Mouse (Mus musculus): ENCODE data around the gene Ubox5. TPM values are rescaled to one million over a fixed set of nuclear protein-coding genes. Genes with fewer than 3 reads are reported as not detected.

Ubox5 gene
- polyA plus RNA-seq, 1 experiment from 2014 or later = 16.6 TPM

- 65% methylated on average over 3 of the region's 3 CpGs for WGBS
- Histone ChIP-seq H3K36me3 (ENCODE audit: control insufficient read depth, insufficient read depth, low read length) (peaks cover 5% of the 10 kb centered on the region; the same call in 1 of the 2 replicates), H3K4me3 (ENCODE audit: low read depth, low read length) (no peak overlapping the region; the same call in 1 of the 2 replicates), H3K9me3 (ENCODE audit: control insufficient read depth, low read length) (no peaks in the 10 kb centered on the region), H3K4me2 (peak overlapping the region; percentile 90), H3K4me1 (ENCODE audit: control insufficient read depth, insufficient read depth, low read length) (peaks cover 16% of the 10 kb centered on the region), H3K9ac (ENCODE audit: low read length) (no peak overlapping the region), H3K27me3 (ENCODE audit: control insufficient read depth, insufficient read depth, low read length) (no peaks in the 10 kb centered on the region; the same call in none of the 2 replicates), H3K27ac (ENCODE audit: low read depth, low read length) (no peak overlapping the region)
- no peak for ATAC-seq (ENCODE audit: low FRiP score)
- DNase-seq (ENCODE audit: low spot score, missing footprints) = peak; percentile 84
Measured at GRCm38 (mm10) chr2:130628424-130628823, 1.4 kb downstream of the Ubox5 start.

GRCm38 (mm10) chr2:130618972-130619371 lies 10.9 kb downstream of the Ubox5 start:
- Histone ChIP-seq H3K36me3 (ENCODE audit: control insufficient read depth, insufficient read depth, low read length) (peaks cover 21% of the 10 kb centered on the region), H3K9ac (ENCODE audit: low read length) (no peak overlapping the region), H3K4me2 (no peak overlapping the region), H3K4me3 (ENCODE audit: low read depth, low read length) (no peak overlapping the region), H3K9me3 (ENCODE audit: control insufficient read depth, low read length) (no peaks in the 10 kb centered on the region), H3K27me3 (ENCODE audit: control insufficient read depth, insufficient read depth, low read length) (no peaks in the 10 kb centered on the region), H3K27ac (ENCODE audit: low read depth, low read length) (no peak overlapping the region), H3K4me1 (ENCODE audit: control insufficient read depth, insufficient read depth, low read length) (no peaks in the 10 kb centered on the region)
- 98% methylated on average over 7 of the region's 7 CpGs for WGBS
- ATAC-seq (ENCODE audit: low FRiP score) (no peak), DNase-seq (ENCODE audit: low spot score, missing footprints) (no peak)

- DNase-seq (ENCODE audit: low spot score, missing footprints) (no peak), ATAC-seq (ENCODE audit: low FRiP score) (no peak)
- Histone ChIP-seq H3K27me3 (ENCODE audit: control insufficient read depth, insufficient read depth, low read length) (no peaks in the 10 kb centered on the region), H3K27ac (ENCODE audit: low read depth, low read length) (no peak overlapping the region), H3K4me2 (no peak overlapping the region), H3K36me3 (ENCODE audit: control insufficient read depth, insufficient read depth, low read length) (peaks cover 13% of the 10 kb centered on the region), H3K9me3 (ENCODE audit: control insufficient read depth, low read length) (no peaks in the 10 kb centered on the region), H3K4me1 (ENCODE audit: control insufficient read depth, insufficient read depth, low read length) (no peaks in the 10 kb centered on the region), H3K9ac (ENCODE audit: low read length) (no peak overlapping the region), H3K4me3 (ENCODE audit: low read depth, low read length) (no peak overlapping the region)
- WGBS = 63% methylated on average over 3 of the region's 3 CpGs
Measured at GRCm38 (mm10) chr2:130613091-130613490, 16.7 kb downstream of the Ubox5 start.

- Histone ChIP-seq H3K4me3 (ENCODE audit: low read depth, low read length) (no peak overlapping the region), H3K27ac (ENCODE audit: low read depth, low read length) (no peak overlapping the region), H3K4me2 (no peak overlapping the region), H3K4me1 (ENCODE audit: control insufficient read depth, insufficient read depth, low read length) (no peaks in the 10 kb centered on the region), H3K27me3 (ENCODE audit: control insufficient read depth, insufficient read depth, low read length) (no peaks in the 10 kb centered on the region), H3K9me3 (ENCODE audit: control insufficient read depth, low read length) (no peaks in the 10 kb centered on the region), H3K9ac (ENCODE audit: low read length) (no peak overlapping the region), H3K36me3 (ENCODE audit: control insufficient read depth, insufficient read depth, low read length) (peaks cover 6% of the 10 kb centered on the region)
- DNase-seq (ENCODE audit: low spot score, missing footprints) (no peak), ATAC-seq (ENCODE audit: low FRiP score) (no peak)
- WGBS = 86% methylated on average over 4 of the region's 4 CpGs
Measured at GRCm38 (mm10) chr2:130602195-130602594, 27.6 kb downstream of the Ubox5 start.

- peaks cover 6% of the 10 kb centered on the region for H3K36me3 ChIP-seq (ENCODE audit: control insufficient read depth, insufficient read depth, low read length)
- H3K27me3 ChIP-seq (ENCODE audit: control insufficient read depth, insufficient read depth, low read length) = no peaks in the 10 kb centered on the region
- no peaks in the 10 kb centered on the region for H3K9me3 ChIP-seq (ENCODE audit: control insufficient read depth, low read length)
- H3K4me1 ChIP-seq (ENCODE audit: control insufficient read depth, insufficient read depth, low read length) = no peaks in the 10 kb centered on the region
- no peak overlapping the region for H3K4me3 ChIP-seq (ENCODE audit: low read depth, low read length)
- WGBS = 77% methylated on average over 3 of the region's 3 CpGs
- DNase-seq (ENCODE audit: low spot score, missing footprints) (no peak), ATAC-seq (ENCODE audit: low FRiP score) (no peak)
- no peak overlapping the region for H3K9ac ChIP-seq (ENCODE audit: low read length)
- no peak overlapping the region for H3K27ac ChIP-seq (ENCODE audit: low read depth, low read length)
- no peak overlapping the region for H3K4me2 ChIP-seq
Measured at GRCm38 (mm10) chr2:130598399-130598798, 31.4 kb downstream of the Ubox5 start.

GRCm38 (mm10) chr2:130597601-130598010 lies 32.2 kb downstream of the Ubox5 start:
- Histone ChIP-seq H3K4me3 (ENCODE audit: low read depth, low read length) (no peak overlapping the region), H3K36me3 (ENCODE audit: control insufficient read depth, insufficient read depth, low read length) (peaks cover 6% of the 10 kb centered on the region), H3K4me2 (no peak overlapping the region), H3K27ac (ENCODE audit: low read depth, low read length) (no peak overlapping the region), H3K4me1 (ENCODE audit: control insufficient read depth, insufficient read depth, low read length) (no peaks in the 10 kb centered on the region), H3K9me3 (ENCODE audit: control insufficient read depth, low read length) (no peaks in the 10 kb centered on the region), H3K9ac (ENCODE audit: low read length) (no peak overlapping the region), H3K27me3 (ENCODE audit: control insufficient read depth, insufficient read depth, low read length) (no peaks in the 10 kb centered on the region)
- DNase-seq (ENCODE audit: low spot score, missing footprints) = no peak
- ATAC-seq (ENCODE audit: low FRiP score) = no peak
- 29% methylated on average over 1 of the region's 1 CpGs for WGBS

GRCm38 (mm10) chr2:130595596-130595995 lies 34.2 kb downstream of the Ubox5 start:
- peak; percentile 8 for DNase-seq (ENCODE audit: low spot score, missing footprints)
- WGBS = 85% methylated on average over 1 of the region's 1 CpGs
- Histone ChIP-seq H3K27me3 (ENCODE audit: control insufficient read depth, insufficient read depth, low read length) (no peaks in the 10 kb centered on the region), H3K4me3 (ENCODE audit: low read depth, low read length) (no peak overlapping the region), H3K4me1 (ENCODE audit: control insufficient read depth, insufficient read depth, low read length) (no peaks in the 10 kb centered on the region), H3K27ac (ENCODE audit: low read depth, low read length) (no peak overlapping the region), H3K9ac (ENCODE audit: low read length) (no peak overlapping the region), H3K9me3 (ENCODE audit: control insufficient read depth, low read length) (no peaks in the 10 kb centered on the region), H3K36me3 (ENCODE audit: control insufficient read depth, insufficient read depth, low read length) (peaks cover 7% of the 10 kb centered on the region), H3K4me2 (no peak overlapping the region)
- ATAC-seq (ENCODE audit: low FRiP score) = no peak

- ATAC-seq (ENCODE audit: low FRiP score) (no peak), DNase-seq (ENCODE audit: low spot score, missing footprints) (no peak)
- Histone ChIP-seq H3K9ac (ENCODE audit: low read length) (no peak overlapping the region), H3K4me2 (no peak overlapping the region), H3K4me1 (ENCODE audit: control insufficient read depth, insufficient read depth, low read length) (no peaks in the 10 kb centered on the region), H3K9me3 (ENCODE audit: control insufficient read depth, low read length) (no peaks in the 10 kb centered on the region), H3K27me3 (ENCODE audit: control insufficient read depth, insufficient read depth, low read length) (no peaks in the 10 kb centered on the region), H3K36me3 (ENCODE audit: control insufficient read depth, insufficient read depth, low read length) (peaks cover 6% of the 10 kb centered on the region; the same call in 1 of the 2 replicates), H3K4me3 (ENCODE audit: low read depth, low read length) (no peak overlapping the region), H3K27ac (ENCODE audit: low read depth, low read length) (no peak overlapping the region)
- WGBS = 83% methylated on average over 2 of the region's 2 CpGs
Measured at GRCm38 (mm10) chr2:130591016-130591415, 38.8 kb downstream of the Ubox5 start.

- DNase-seq (ENCODE audit: low spot score, missing footprints) (no peak), ATAC-seq (ENCODE audit: low FRiP score) (no peak)
- no peaks in the 10 kb centered on the region for H3K27me3 ChIP-seq (ENCODE audit: control insufficient read depth, insufficient read depth, low read length)
- H3K4me3 ChIP-seq (ENCODE audit: low read depth, low read length) = no peak overlapping the region
- H3K36me3 ChIP-seq (ENCODE audit: control insufficient read depth, insufficient read depth, low read length) = peaks cover 6% of the 10 kb centered on the region; the same call in 1 of the 2 replicates
- H3K4me2 ChIP-seq = no peak overlapping the region
- no peaks in the 10 kb centered on the region for H3K4me1 ChIP-seq (ENCODE audit: control insufficient read depth, insufficient read depth, low read length)
- 96% methylated on average over 2 of the region's 2 CpGs for WGBS
- no peaks in the 10 kb centered on the region for H3K9me3 ChIP-seq (ENCODE audit: control insufficient read depth, low read length)
- no peak overlapping the region for H3K27ac ChIP-seq (ENCODE audit: low read depth, low read length)
- no peak overlapping the region for H3K9ac ChIP-seq (ENCODE audit: low read length)
Measured at GRCm38 (mm10) chr2:130589761-130590160, 40.1 kb downstream of the Ubox5 start.
